Mouse (Mus musculus) heart, postnatal 0 days (tissue): ENCODE measurements at regions not wholly inside any gene's neighbourhood (a gene's known extent, or its start where the extent isn't known, plus 50 kb on each side); places are given as distances from the start of the nearest gene placed in this dataset.

ENCODE experiments used
- CTCF ChIP-seq: IDR thresholded peaks from 2 replicates; pipeline ENCODE4 v1.5.1; 2016; ENCODE audit warnings: antibody characterized with exemption, control low read depth, low read depth
- EP300 ChIP-seq: IDR thresholded peaks from 2 replicates; pipeline ENCODE4 v1.6.1; 2016; ENCODE audit warnings: antibody characterized with exemption, low read depth

DNA sequence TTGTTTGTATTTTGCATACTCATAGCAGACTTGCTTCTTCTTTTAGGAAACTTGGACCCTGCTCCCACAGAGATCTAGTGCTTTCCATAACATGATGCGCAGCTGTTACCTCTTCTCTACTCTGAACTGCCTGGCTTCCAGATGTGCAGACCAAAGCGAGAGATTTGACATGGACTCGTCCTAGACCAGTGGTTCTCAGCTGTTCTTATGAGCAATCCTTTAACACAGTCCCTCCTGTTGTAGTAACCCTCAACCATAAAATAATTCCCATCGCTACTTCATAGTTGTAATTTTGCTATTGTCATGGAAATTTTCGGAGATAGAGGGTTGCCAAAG lies 186.9 kb upstream of the Ankrd55 start:
- TF ChIP-seq CTCF: no peak
- no peak for TF ChIP-seq EP300
